Mouse (Mus musculus) CD4-positive helper T cell, adult 2 months (primary cell): ENCODE data around the gene Dhfr.

ENCODE experiments used
- DNase-seq: peaks from one replicate; pipeline ENCODE4 v3.0.0-alpha.2; 2012; ENCODE audit warnings: low read depth, missing footprints, low spot score

Dhfr gene

DNA sequence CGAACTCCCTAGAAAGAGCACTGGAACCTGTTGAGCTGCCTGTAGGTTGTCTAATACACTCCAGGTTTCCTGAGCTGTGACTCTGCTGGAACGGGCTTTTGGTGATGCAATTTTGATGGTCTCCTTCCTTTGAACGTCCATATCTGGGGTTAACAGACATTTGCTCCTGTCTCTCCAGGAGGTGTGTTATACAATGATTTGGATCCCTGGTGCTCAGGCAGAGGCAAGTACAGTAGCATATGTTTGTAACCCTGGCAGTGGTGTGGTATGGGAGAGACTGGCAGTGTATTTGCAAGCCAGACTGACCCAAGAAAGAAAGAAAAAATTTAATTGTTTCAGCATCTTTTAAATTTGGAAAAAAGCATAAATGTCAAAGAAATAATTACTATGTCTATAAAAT lies 32.8 kb downstream of the Dhfr start:
- DNase-seq = no peak

DNA sequence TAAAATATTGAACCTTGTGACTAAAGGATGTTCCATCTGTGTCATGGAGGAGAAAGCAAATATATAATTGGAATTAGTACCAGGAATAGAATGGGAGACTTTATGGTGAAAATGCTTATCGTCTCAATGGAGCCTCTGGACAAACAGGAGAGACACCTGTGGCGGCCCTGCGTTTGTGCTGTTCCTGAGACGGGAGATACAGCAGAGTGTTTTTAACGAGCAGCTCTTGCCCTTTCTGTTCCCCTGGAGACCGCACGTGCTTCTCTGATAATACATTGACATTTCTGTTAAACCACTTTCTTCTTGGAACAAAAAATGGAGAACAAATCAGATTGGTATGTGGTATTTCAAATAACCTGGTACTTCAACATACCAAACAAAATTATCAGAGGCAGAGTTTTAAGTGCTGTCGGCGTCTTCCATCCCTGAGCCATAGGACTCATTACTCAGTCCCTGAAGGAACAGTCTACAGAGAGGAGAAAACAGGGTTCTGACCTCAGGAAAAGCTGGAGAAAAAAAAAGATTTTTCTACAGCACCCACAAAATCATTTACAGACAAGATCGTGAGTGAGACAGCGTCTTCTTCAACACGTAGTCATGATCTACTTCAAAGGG lies 38.6 kb downstream of the Dhfr start:
- DNase-seq = no peak

GRCm38 (mm10) chr13:92398491-92399384 lies 44.2 kb downstream of the Dhfr start:
- DNase-seq = no peak

DNA sequence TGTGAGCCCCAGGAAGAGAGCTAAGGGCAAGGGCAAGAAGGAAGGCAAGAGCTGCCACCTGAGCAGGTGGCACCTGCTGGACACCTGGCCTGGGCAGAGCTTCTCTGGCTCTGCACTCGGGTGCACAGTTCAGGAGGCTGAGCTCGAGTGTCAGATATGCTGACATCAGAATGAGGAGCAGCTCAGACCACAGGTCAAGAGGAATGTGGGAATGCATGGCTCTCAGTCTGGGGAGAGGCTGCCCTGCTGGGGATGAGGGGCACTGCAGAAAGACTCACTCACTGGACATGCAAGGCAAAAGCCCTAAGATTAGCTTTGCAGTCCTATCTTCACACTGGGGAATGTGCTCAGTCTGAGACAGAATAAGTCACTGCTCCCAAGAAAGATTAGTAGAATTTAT lies 47.5 kb downstream of the Dhfr start:
- DNase-seq = no peak

DNA sequence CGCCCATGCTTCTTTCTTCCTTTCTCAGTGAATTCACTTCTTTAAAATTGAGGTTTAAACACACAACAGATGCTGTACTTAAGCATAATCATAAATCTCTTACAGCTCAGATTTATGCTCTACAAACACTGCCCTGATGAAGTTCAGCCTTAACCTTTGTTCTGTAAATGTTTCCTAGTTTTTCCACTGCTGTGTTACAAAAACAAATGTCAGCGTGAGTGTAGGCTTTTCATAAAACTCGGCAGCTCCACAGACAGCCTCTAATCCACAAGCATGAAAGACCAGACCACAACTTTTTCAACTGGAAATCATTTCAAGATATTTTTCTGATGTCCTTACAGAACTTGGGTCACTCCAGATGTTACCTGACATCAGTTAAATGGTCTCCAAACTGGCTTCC lies 49.0 kb downstream of the Dhfr start:
- DNase-seq = no peak

DNA sequence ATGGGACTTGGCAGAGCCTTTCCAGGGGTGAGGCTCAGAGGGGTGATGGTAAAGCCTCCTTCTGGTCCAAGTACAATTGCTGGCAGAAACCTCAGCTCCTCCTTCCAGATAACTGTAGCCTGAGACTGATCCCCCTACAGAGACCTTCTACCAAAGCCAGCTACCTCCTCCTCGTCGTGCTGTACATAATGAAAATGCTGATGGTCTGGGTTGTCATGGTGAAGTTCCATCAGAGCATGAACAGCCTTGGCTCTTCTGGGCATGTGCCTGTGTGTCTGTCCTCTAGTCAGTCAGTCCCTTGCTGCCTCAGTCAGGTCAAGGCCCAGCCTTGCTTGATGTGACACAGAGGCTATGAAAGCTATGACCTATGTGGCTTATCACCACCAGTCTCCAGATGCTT lies 56.0 kb downstream of the Dhfr start:
- no peak for DNase-seq

GRCm38 (mm10) chr13:92419630-92420029 lies 65.1 kb downstream of the Dhfr start:
- no peak for DNase-seq

DNA sequence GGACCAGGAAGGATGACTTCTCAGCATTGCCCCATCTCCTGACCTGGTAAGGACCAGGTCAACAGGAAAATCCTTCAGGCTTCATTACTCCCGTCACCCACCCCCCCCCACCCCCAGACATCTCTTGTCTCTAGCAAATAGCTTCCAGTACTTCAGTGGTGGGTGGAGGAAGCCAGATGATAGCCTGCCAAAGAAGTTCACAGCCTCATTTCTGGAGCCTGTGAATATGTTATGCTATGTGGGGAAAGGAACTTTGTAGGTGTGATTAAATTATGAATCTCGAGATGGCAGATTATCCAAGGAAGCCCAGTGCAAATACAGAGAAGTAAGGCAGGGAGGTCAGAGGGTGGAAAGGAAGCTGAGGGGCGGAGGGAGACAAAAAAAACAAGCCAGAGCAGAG lies 69.2 kb downstream of the Dhfr start:
- DNase-seq = no peak

- DNase-seq = peak; percentile 43
Observed at GRCm38 (mm10) chr13:92425758-92426264, 71.3 kb downstream of the Dhfr start, which contains the start of gene Ankrd34b. TSS of gene Ankrd34b (plus strand) at chr13:92425896.

DNA sequence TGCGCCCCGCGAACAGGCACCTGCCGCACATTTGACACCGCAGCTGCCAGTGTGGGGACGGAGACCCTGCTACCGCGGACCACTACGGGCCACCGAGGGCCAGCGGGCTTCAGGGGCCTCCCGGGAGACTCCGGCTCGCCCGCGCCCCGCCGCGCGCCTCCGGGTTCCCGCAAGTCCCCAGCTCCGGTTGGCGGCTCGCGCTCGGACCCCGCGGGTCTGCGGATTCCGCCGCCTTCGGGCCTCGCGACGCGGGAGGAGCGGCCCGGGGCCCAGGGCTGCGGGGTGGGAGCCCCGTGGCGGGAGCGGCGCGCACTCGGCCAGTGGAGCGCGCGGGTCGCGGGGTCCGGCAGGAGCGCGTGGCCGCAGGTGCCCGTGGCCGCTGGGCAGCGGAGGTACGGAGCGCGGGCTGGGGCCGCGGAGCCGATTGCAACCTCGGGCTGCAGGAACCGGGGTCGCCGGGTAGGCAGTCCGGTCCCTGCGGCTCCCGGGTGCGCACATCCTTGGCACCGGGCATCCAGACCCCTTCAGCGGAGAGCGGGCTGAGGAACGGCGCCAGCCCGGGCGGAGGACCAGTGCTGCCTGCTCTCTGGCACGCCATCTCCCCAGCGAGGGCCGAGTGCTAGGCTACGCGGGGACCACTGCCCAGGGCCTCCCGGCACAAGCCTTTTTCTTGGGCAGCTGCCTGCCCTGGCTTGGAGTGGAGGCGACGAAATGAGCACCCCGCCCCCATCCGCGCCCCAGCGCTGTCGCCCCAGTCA lies 71.9 kb downstream of the Dhfr start:
- DNase-seq = no peak

- no peak for DNase-seq
Observed at GRCm38 (mm10) chr13:92427351-92427855, 72.9 kb downstream of the Dhfr start.
